Mouse (Mus musculus) embryonic fibroblast, embryonic 13.5 days (primary cell): Measurements from ENCODE around the gene Srp9. TPM values are rescaled to one million over a fixed set of nuclear protein-coding genes. Genes with fewer than 3 reads are reported as not detected.

Experiments
- H3K27ac ChIP-seq: 2 replicates; pipeline ENCODE4 v1.5.1; 2012; ENCODE audit warnings: low read length, control low read depth, inconsistent platforms; ENCODE audit not compliant: insufficient read depth
- H3K4me1 ChIP-seq: 2 replicates; pipeline ENCODE4 v1.6.1; 2011; ENCODE audit warnings: low read length; ENCODE audit not compliant: control insufficient read depth, insufficient read depth
- H3K4me3 ChIP-seq: 2 replicates; pipeline ENCODE4 v1.5.1; 2011; ENCODE audit warnings: mild to moderate bottlenecking, control low read depth, low read length; ENCODE audit not compliant: insufficient read depth
- CTCF ChIP-seq: IDR thresholded peaks from 2 replicates; pipeline ENCODE4 v1.5.1; 2011; ENCODE audit warnings: mild to moderate bottlenecking, control low read depth, low read length, moderate library complexity, borderline replicate concordance; ENCODE audit not compliant: insufficient read depth
- POLR2A ChIP-seq: IDR thresholded peaks from 2 replicates; pipeline ENCODE4 v1.6.1; 2011; ENCODE audit warnings: low read depth, mild to moderate bottlenecking, control low read depth, low read length, moderate library complexity
- polyA plus RNA-seq: library from polyadenylated mRNA; stranded (reverse); fragments of >200 nt; gene quantifications from 2 replicates; pipeline ENCODE4 v1.2.4, GENCODE M21; 2011; ENCODE audit warnings: low read depth; ENCODE audit not compliant: missing spikeins, insufficient read length

The Srp9 gene
- polyA plus RNA-seq, 1 experiment = 86.9 TPM

- H3K4me3 ChIP-seq = no peak overlapping the region
- H3K4me1 ChIP-seq = no peaks in the 10 kb centered on the region
- TF ChIP-seq CTCF (no peak), POLR2A (no peak)
- no peak overlapping the region for H3K27ac ChIP-seq
These were observed 57.1 kb downstream of the Srp9 start for GRCm38 (mm10) chr1:182181456-182182305.

Other genes with a start within 250 kb of the Srp9 start
- gene Enah, start 104.7 kb upstream of the Srp9 start, polyA plus RNA-seq = 126 and 157 TPM in 2 replicates
- gene Vmn1r1, start 39.7 kb downstream of the Srp9 start, polyA plus RNA-seq = not detected in 2 replicates
- gene Degs1, start 158.1 kb downstream of the Srp9 start, polyA plus RNA-seq = 210 and 248 TPM in 2 replicates
- 25.7 and 34.1 TPM in 2 replicates for gene Fbxo28, start 216.9 kb downstream of the Srp9 start, polyA plus RNA-seq